Mouse (Mus musculus) large intestine, adult 2 months (tissue): Measurements from ENCODE around the gene Med27. TPM values are rescaled to one million over a fixed set of nuclear protein-coding genes. Genes with fewer than 3 reads are reported as not detected.

Source experiments
- polyA plus RNA-seq: library from polyadenylated mRNA; depleted of rRNA; stranded (reverse); fragments of >200 nt; gene quantifications from 2 replicates; pipeline ENCODE4 v1.2.3, GENCODE M21; 2012; rRNA removed

Gene Med27
- polyA plus RNA-seq, 1 experiment = 39.0 TPM

Other genes starting within 250 kb of the Med27 start
- 2.1 and 4.5 TPM in 2 replicates for gene Setx, start 222.6 kb upstream of the Med27 start, polyA plus RNA-seq
- gene Ntng2, start 93.8 kb upstream of the Med27 start, polyA plus RNA-seq = 6.0 and 7.8 TPM in 2 replicates